Mouse (Mus musculus) forebrain, postnatal 0 days (tissue): ENCODE measurements around the gene Kcnb1. TPM values are rescaled to one million over a fixed set of nuclear protein-coding genes. Genes with fewer than 3 reads are reported as not detected.
"Not testable (repeated sequence)": the region's sequence is repeated elsewhere in the genome, so short reads cannot be mapped to it uniquely, and the experiment has no call there.

ENCODE experiments used
- ATAC-seq: fragments of 200-750 bp; cut with Nextera tagmentation; 2 replicates; pipeline ENCODE4 v1.8.0; 2017; ENCODE audit warnings: mild to moderate bottlenecking, moderate library complexity
- DNase-seq: peaks from one replicate; pipeline ENCODE4 v3.0.0-alpha.2; 2015
- H3K27ac ChIP-seq: fragments of 300-500 bp; sonication (generic); 2 replicates; pipeline ENCODE4 v1.5.1; 2014; ENCODE audit warnings: low read depth, mild to moderate bottlenecking, antibody characterized with exemption, low read length, moderate library complexity, mixed read lengths
- H3K27me3 ChIP-seq: fragments of 300-500 bp; sonication (generic); 2 replicates; pipeline ENCODE4 v1.6.1; 2014; ENCODE audit warnings: mild to moderate bottlenecking, low read length, mixed read lengths; ENCODE audit not compliant: insufficient read depth
- H3K36me3 ChIP-seq: fragments of 300-500 bp; sonication (generic); 2 replicates; pipeline ENCODE4 v1.6.1; 2014; ENCODE audit warnings: mild to moderate bottlenecking, moderate library complexity; ENCODE audit not compliant: insufficient read depth
- H3K4me1 ChIP-seq: fragments of 300-500 bp; sonication (generic); 2 replicates; pipeline ENCODE4 v1.6.1; 2014; ENCODE audit warnings: antibody characterized with exemption; ENCODE audit not compliant: insufficient read depth
- H3K4me2 ChIP-seq: fragments of 300-500 bp; sonication (generic); 2 replicates; pipeline ENCODE4 v1.6.1; 2014; ENCODE audit warnings: low read depth, mild to moderate bottlenecking, moderate library complexity
- H3K4me3 ChIP-seq: fragments of 300-500 bp; sonication (generic); 2 replicates; pipeline ENCODE4 v1.5.1; 2014; ENCODE audit warnings: low read depth, low read length, mixed read lengths
- H3K9ac ChIP-seq: fragments of 300-500 bp; sonication (generic); 2 replicates; pipeline ENCODE4 v1.6.1; 2014; ENCODE audit warnings: mild to moderate bottlenecking
- H3K9me3 ChIP-seq: fragments of 300-500 bp; sonication (generic); 2 replicates; pipeline ENCODE4 v1.6.1; 2016; ENCODE audit warnings: low read length
- CTCF ChIP-seq: sonication (generic); IDR thresholded peaks from 2 replicates; pipeline ENCODE4 v1.5.1; 2016; ENCODE audit warnings: antibody characterized with exemption, control low read depth, low read depth
- WGBS: fragments of 180-500 bp; shearing (Covaris S2); extraction: QIAGEN DNeasy Blood & Tissue Kit; methylation state at CpG from one replicate; pipeline ENCODE4 v1.1.7; 2014; 5-methylcytosine and 5-hydroxymethylcytosine counted together
- polyA plus RNA-seq: library from polyadenylated mRNA; unstranded; fragments of >200 nt; fragmentation: Nextera tagmentation; extraction: Ambion mirVana; gene quantifications from 2 replicates; pipeline ENCODE4 v1.2.1, GENCODE M21; 2015
- total RNA-seq: library from RNA; depleted of rRNA; stranded (reverse); fragments of >200 nt; gene quantifications from 2 replicates; pipeline ENCODE4 v1.2.3, GENCODE M21; 2014

Kcnb1 gene
- total and polyA plus RNA-seq, 2 experiments from 2014 or later = 4.1 to 21.8 TPM

DNA sequence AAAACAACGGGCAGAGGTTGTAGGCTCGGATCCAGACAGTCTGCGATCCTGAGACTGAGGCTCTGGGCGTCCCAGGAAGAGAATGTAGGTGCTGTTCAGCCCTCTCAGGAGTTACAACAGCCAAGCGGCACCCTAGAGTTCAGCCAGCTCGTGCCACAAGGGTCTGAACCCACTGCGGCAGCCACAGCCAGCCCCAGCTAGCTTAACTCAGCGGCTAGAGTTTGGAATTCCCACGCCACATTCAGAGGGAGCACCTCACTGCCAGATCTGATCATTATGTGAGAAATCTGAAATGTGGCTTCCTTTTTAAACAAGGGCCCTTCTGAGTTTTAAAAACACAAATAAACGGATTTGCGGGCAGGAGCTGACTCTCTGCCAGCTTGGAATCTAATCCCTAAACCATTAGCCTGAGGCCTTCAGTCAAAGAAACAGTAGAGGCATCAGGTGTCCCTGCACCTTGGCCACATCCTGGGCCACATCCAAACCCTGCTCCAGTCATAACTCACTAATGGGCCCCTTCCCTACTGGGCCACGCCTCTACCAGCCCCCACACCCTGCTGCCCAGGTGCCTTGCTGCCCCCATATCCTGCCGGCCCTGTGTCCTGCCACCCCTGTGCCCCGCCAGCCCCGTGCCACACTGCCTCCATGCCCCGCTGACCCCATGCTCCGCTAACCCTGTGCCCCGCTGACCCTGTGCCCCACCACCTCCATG is 16.1 kb upstream of the Kcnb1 start:
- Histone ChIP-seq H3K9me3 (no peaks in the 10 kb centered on the region), H3K9ac (no peak overlapping the region), H3K4me1 (peaks cover 17% of the 10 kb centered on the region), H3K4me2 (no peak overlapping the region), H3K4me3 (no peak overlapping the region), H3K36me3 (no peaks in the 10 kb centered on the region), H3K27me3 (no peaks in the 10 kb centered on the region), H3K27ac (no peak overlapping the region)
- TF ChIP-seq CTCF = no peak
- DNase-seq (no peak), ATAC-seq (no peak)
- WGBS = 76% methylated on average over 18 of the region's 18 CpGs

DNA sequence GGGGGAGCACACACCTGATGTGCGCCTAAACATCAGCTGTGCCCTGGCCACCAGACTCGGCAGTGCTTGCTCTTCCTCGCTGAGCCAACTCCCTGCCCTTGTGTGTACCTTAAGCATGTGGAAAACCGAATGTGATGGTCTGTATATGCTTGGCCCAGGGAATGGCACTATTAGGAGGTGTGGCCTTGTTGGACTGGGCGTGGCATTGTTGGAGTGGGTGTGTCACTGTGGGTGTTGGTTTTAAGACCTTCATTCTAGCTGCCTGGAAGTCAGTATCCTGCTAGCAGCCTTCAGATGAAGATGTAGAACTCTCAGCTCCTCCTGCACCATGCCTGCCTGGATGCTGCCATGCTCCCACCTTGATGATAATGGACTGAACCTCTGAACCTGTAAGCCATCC is 14.7 kb upstream of the Kcnb1 start:
- peaks cover 19% of the 10 kb centered on the region for H3K4me1 ChIP-seq
- not testable (repeated sequence) for H3K9ac ChIP-seq, H3K27me3 ChIP-seq, H3K4me3 ChIP-seq, DNase-seq, H3K27ac ChIP-seq, ATAC-seq, H3K36me3 ChIP-seq, H3K4me2 ChIP-seq, H3K9me3 ChIP-seq
- WGBS = 88% methylated on average over 5 of the region's 5 CpGs

DNA sequence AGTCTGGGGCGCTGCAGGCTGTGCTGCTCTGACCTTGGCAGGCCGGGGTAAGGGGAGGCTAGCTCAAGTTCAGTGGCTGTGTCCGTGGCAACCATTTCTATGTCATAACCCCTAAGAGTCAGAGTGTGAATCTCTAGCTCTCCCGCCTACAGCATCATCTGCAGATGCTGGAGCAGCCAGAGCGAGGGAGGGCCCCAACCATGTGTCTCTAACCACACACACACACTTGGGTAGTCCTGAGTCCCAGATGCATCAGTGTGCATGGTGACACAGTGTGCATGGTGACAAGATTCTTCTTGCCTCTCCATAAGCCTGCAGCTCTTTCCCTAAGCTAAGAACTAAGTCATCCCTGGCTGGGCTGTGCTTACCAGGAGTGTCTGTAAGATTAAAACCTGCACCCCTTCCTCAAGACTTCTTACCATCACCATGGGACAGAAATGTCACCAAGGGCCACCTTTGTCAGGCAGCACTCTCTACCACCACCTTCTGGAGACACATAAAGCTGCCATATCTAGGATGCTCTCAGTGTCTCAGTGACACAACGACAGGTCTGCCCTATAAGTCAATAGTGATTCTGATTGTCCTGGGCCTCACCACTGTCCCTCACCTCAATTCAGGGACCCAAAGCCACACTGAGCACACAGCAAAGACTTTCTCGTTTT is 13.7 kb upstream of the Kcnb1 start:
- Histone ChIP-seq H3K9ac (no peak overlapping the region), H3K4me3 (no peak overlapping the region), H3K9me3 (no peaks in the 10 kb centered on the region), H3K4me1 (peaks cover 19% of the 10 kb centered on the region), H3K27me3 (no peaks in the 10 kb centered on the region), H3K36me3 (no peaks in the 10 kb centered on the region), H3K4me2 (no peak overlapping the region), H3K27ac (no peak overlapping the region)
- ATAC-seq (no peak), DNase-seq (no peak)
- TF ChIP-seq CTCF = peak; percentile 67
- WGBS = 75% methylated on average over 7 of the region's 7 CpGs

DNA sequence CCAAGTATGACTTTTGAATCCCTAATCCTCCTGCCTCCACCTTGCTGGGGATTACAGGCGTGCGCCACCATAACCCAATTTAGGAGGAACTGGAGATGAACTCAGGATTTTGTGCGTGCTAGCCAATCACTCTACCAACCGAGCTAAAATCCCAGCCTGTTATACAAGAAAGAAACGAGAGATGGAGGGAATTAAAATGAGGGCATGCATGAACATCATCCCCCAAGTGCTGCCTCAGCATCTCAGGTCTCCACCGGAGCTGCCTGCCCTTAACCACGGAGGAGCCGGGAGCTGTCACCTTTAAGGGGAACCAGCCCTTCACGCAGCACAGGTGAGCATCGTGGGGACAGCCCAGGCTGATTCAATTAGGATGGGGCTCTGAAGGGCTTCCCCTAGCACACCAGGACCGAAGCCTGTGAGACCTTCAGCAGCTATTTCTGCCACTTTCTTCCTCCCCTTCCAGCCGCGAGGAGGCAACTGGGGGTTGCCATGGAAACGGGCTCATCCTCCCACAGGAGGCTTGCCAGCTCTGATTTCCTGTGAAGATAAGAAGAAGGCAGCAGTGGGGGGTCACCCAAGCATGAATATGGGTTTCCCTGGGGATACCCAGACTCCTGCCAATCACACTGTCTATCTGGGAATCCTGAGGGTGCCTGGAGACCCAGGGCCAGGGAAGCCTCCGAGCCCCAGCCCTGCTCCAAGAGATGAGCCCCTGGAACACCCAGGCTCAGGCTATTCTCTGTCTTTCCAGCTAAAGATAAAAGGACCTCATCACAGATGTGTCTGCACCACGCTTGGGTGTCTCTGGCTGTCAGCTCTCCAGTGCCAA is 11.7 kb upstream of the Kcnb1 start:
- peak overlapping the region; percentile 91 for H3K27ac ChIP-seq
- H3K9ac ChIP-seq = peak overlapping the region; percentile 47
- H3K36me3 ChIP-seq = no peaks in the 10 kb centered on the region
- H3K4me1 ChIP-seq = peaks cover 19% of the 10 kb centered on the region
- no peaks in the 10 kb centered on the region for H3K9me3 ChIP-seq
- ATAC-seq (peak; percentile 86), DNase-seq (peak; percentile 94)
- 25% methylated on average over 16 of the region's 16 CpGs for WGBS
- H3K27me3 ChIP-seq = no peaks in the 10 kb centered on the region
- TF ChIP-seq CTCF = peak; percentile 39
- H3K4me2 ChIP-seq = peak overlapping the region; percentile 35
- H3K4me3 ChIP-seq = no peak overlapping the region

DNA sequence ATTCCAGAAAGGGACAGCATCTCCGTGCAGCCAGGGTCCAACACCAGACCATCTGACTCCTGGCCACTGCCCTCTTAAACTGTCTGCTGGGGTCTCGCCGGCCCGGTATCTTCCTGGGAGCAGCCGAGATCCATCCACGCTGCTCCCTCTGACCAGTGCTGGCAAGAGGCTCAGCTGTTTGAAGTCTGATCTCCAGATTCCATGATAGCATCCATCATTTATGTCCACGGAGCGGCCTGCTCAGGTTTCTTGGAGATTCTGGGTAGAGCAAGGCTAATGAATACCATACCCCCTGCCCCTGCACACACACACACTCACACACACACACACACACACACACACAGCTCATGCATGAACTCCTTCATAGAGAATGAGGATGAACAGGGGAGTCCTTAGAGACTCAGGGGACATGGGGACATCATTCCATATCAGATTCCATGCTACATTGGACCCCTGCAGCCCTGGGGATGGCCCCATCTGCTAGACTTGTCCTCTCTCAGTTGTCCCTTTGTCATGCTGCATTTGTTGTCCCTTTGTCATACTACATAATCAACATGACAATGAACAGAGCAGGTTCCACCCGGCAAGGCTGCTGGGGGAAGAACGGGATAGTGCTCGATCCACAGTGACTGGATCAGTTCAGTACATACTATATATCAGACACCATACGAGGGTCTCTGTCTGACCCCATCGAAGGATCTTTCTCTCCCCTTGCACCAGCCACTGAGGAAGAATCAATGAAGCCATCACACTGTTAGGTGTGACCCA is 8.9 kb upstream of the Kcnb1 start:
- H3K27me3 ChIP-seq = no peaks in the 10 kb centered on the region
- no peak overlapping the region for H3K27ac ChIP-seq

DNA sequence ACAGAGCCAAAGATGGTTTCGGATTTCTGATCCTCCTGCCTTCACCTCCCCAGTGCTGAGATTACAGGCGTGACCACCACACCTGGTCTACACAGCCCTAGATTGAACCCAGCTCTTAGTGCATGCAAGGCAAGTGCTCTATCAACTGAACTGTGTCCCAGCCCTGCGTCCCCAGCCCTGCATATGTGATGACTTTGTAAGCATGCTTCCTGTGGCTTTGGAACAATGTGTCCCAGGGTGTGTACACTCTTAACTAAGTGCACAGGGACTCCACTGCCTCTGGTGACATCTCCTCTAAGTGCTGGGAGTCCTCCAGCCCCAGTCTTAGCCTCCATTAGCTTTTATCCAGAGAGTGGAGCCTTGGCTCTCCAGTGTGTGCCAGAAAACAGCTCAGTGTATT is 3.4 kb upstream of the Kcnb1 start:
- 84% methylated on average over 3 of the region's 3 CpGs for WGBS
- no peak for DNase-seq
- no peak for ATAC-seq
- H3K9ac ChIP-seq = no peak overlapping the region
- no peak for TF ChIP-seq CTCF
- H3K9me3 ChIP-seq = no peaks in the 10 kb centered on the region
- no peaks in the 10 kb centered on the region for H3K27me3 ChIP-seq
- no peak overlapping the region for H3K27ac ChIP-seq
- no peaks in the 10 kb centered on the region for H3K36me3 ChIP-seq
- no peak overlapping the region for H3K4me2 ChIP-seq
- no peak overlapping the region for H3K4me3 ChIP-seq
- H3K4me1 ChIP-seq = peaks cover 7% of the 10 kb centered on the region

More for the DNA sequence above, 8.9 kb upstream of the Kcnb1 start:
- no peak for TF ChIP-seq CTCF
- Histone ChIP-seq H3K4me2 (no peak overlapping the region), H3K4me3 (no peak overlapping the region), H3K9ac (no peak overlapping the region), H3K36me3 (no peaks in the 10 kb centered on the region), H3K9me3 (no peaks in the 10 kb centered on the region), H3K4me1 (peaks cover 19% of the 10 kb centered on the region)
- no peak for ATAC-seq
- 68% methylated on average over 13 of the region's 13 CpGs for WGBS
- DNase-seq = no peak
